Mouse (Mus musculus) adrenal gland, adult 18-20 months (tissue): Measurements from ENCODE around the gene Rab31. TPM values are rescaled to one million over a fixed set of nuclear protein-coding genes. Genes with fewer than 3 reads are reported as not detected.
A peak's percentile ranks its signal among the peaks of the same experiment; 100 is the strongest.

Experiments
- DNase-seq, 2 experiments: peaks; one replicate each; pipeline ENCODE4 v3.0.0; 2021 to 2022; ENCODE audit warnings: low spot score in 2 of 2
- long read RNA-seq, 2 experiments: library from polyadenylated mRNA; stranded (forward); transcript quantifications; one replicate each; pipeline ENCODE4 v2.0.0; 2021
- total RNA-seq, 2 experiments: library from RNA; stranded (reverse); gene quantifications; 1 replicate in 1 of 2; 2 replicates in 1 of 2; pipeline ENCODE4 v1.2.3; 2021

Gene Rab31
- total RNA-seq = 10 to 100 TPM; 29.5 to 42.4 TPM
- long read RNA-seq, experiment 1, transcript Rab31-201 (7 exons, 3,473 nt) = major isoform, 18 of 21 reads
- long read RNA-seq, experiment 1, partial matches to known transcripts = 1 of 21 reads
- long read RNA-seq, experiment 1, other reads (novel, unspliced or antisense) = 2 of 21 reads
- long read RNA-seq, experiment 2, transcript Rab31-201 (7 exons, 3,473 nt) = major isoform, 21 of 51 reads
- long read RNA-seq, experiment 2, partial matches to known transcripts = 11 of 51 reads
- long read RNA-seq, experiment 2, other reads (novel, unspliced or antisense) = 19 of 51 reads

GRCm38 (mm10) chr17:65771951-65772934, at the start of gene Rab31:
Gene Rab31, minus strand, starts transcription at chr17:65772752.
- peak; percentile 88 to 89 for DNase-seq

- DNase-seq = no peak
Measured at GRCm38 (mm10) chr17:65820197-65820596, 47.6 kb upstream of the Rab31 start.

GRCm38 (mm10) chr17:65813763-65814162, 41.2 kb upstream of the Rab31 start:
- no peak for DNase-seq

- DNase-seq = no peak
Measured at GRCm38 (mm10) chr17:65811032-65811431, 38.5 kb upstream of the Rab31 start.

GRCm38 (mm10) chr17:65806416-65806815, 33.9 kb upstream of the Rab31 start:
- DNase-seq = no peak

GRCm38 (mm10) chr17:65805966-65806365, 33.4 kb upstream of the Rab31 start:
- no peak for DNase-seq

- no peak for DNase-seq
Measured at GRCm38 (mm10) chr17:65802026-65802425, 29.5 kb upstream of the Rab31 start.

GRCm38 (mm10) chr17:65800451-65800850, 27.9 kb upstream of the Rab31 start:
- no peak for DNase-seq

GRCm38 (mm10) chr17:65799353-65799752, 26.8 kb upstream of the Rab31 start:
- no peak for DNase-seq

GRCm38 (mm10) chr17:65798446-65798845, 25.9 kb upstream of the Rab31 start:
- no peak for DNase-seq

- DNase-seq = no peak
Measured at GRCm38 (mm10) chr17:65796056-65796455, 23.5 kb upstream of the Rab31 start.

- DNase-seq = no peak
Measured at GRCm38 (mm10) chr17:65794096-65794850, 21.7 kb upstream of the Rab31 start.

- DNase-seq = no peak
Measured at GRCm38 (mm10) chr17:65793307-65793930, 20.9 kb upstream of the Rab31 start.

GRCm38 (mm10) chr17:65791161-65791560, 18.6 kb upstream of the Rab31 start:
- DNase-seq = no peak

- no peak for DNase-seq
Measured at GRCm38 (mm10) chr17:65789576-65789975, 17.0 kb upstream of the Rab31 start.

GRCm38 (mm10) chr17:65788542-65789291, 16.2 kb upstream of the Rab31 start:
- DNase-seq = no peak

GRCm38 (mm10) chr17:65787261-65787660, 14.7 kb upstream of the Rab31 start:
- DNase-seq = no peak

- no peak for DNase-seq
Measured at GRCm38 (mm10) chr17:65786225-65786624, 13.7 kb upstream of the Rab31 start.

- DNase-seq = no peak
Measured at GRCm38 (mm10) chr17:65785707-65786106, 13.2 kb upstream of the Rab31 start.

- DNase-seq = no peak
Measured at GRCm38 (mm10) chr17:65784610-65785140, 12.1 kb upstream of the Rab31 start.
